21 mouse cellular contexts compared by ENCODE assay signal in genomic region chr3:6228685-6229084, GRCm38 (mm10).
DNase-seq lines count a peak whose midpoint lies in the region; ATAC-seq lines count a peak whose summit lies in the region.
"Had no signal": no experiment of that assay in that cellular context is flagged by ENCODE, and none has a peak within 500 bp of the region (broad histone marks: within the 10 kb centered on the region; RNA-seq: fewer than 3 reads in every experiment).

No protein-coding gene starts in this region.

- H3K4me2 ChIP-seq in limb, embryonic 11.5 days (ENCODE audit: low read depth, severe bottlenecking) = no peak overlapping the region
- H3K4me2 ChIP-seq: embryonic facial prominence, embryonic 13.5 days; forebrain, embryonic 13.5 days; hindbrain, embryonic 13.5 days; intestine, embryonic 15.5 days had no signal

- ATAC-seq in limb, embryonic 11.5 days (ENCODE audit: insufficient number of reproducible peaks, low FRiP score, low TSS enrichment, low read depth) = peak; percentile 72; the same call in 1 of the 2 replicates
- ATAC-seq: forebrain, embryonic 13.5 days; forebrain, postnatal 0 days; intestine, embryonic 15.5 days had no signal

- no peak overlapping the region for H3K27ac ChIP-seq in limb, embryonic 11.5 days (replicated peaks; ENCODE audit: low read depth, low read length)
- H3K27ac ChIP-seq: embryonic facial prominence, embryonic 13.5 days; forebrain, embryonic 13.5 days; gastrocnemius, adult 2 months; heart, embryonic 10.5 days; hindbrain, embryonic 13.5 days; intestine, embryonic 15.5 days had no signal

- no peaks in the 10 kb centered on the region for H3K4me1 ChIP-seq in limb, embryonic 11.5 days (ENCODE audit: control insufficient read depth, insufficient read depth, low read length)
- H3K4me1 ChIP-seq: embryonic facial prominence, embryonic 13.5 days; forebrain, embryonic 13.5 days; heart, embryonic 10.5 days; hindbrain, embryonic 13.5 days; intestine, embryonic 15.5 days had no signal

- DNase-seq in embryo, embryonic 10.5 days (ENCODE audit: low spot score) = peak; percentile 46
- DNase-seq in embryo, embryonic 11 days = peak; percentile 32
- DNase-seq in limb, embryonic 11.5 days (ENCODE audit: low spot score) = peak; percentile 28
- peak; percentile 47 for DNase-seq in mesoderm, embryonic 11.5 days (ENCODE audit: low read depth, low spot score)
- DNase-seq in right cerebral cortex, adult 2 months (ENCODE audit: low spot score in 2 of 2) = no peak
- DNase-seq in heart, adult 11 months = no peak
- DNase-seq: adrenal gland, adult 8-10 months; adrenal gland, postnatal 36 days; cerebellum, adult 11 months; cerebellum, adult 8-10 months; cerebellum, postnatal 14 days; forebrain, postnatal 0 days; gastrocnemius, adult 2 months; gastrocnemius, postnatal 25 days; heart, postnatal 10 days; heart, postnatal 4 days had no signal

- no peaks in the 10 kb centered on the region for H3K9me3 ChIP-seq in limb, embryonic 11.5 days (ENCODE audit: control insufficient read depth, low read length)
- H3K9me3 ChIP-seq: embryonic facial prominence, embryonic 13.5 days; forebrain, embryonic 13.5 days; heart, embryonic 10.5 days; hindbrain, embryonic 13.5 days; intestine, embryonic 15.5 days had no signal

- 26% methylated on average over 1 of the region's 1 CpGs for WGBS in limb, embryonic 11.5 days

- H3K4me3 ChIP-seq in limb, embryonic 11.5 days (ENCODE audit: low read depth, low read length) = no peak overlapping the region
- H3K4me3 ChIP-seq: embryonic facial prominence, embryonic 13.5 days; forebrain, embryonic 13.5 days; gastrocnemius, adult 2 months; heart, embryonic 10.5 days; hindbrain, embryonic 13.5 days; intestine, embryonic 15.5 days had no signal

- H3K9ac ChIP-seq in limb, embryonic 11.5 days (ENCODE audit: low read length) = no peak overlapping the region
- H3K9ac ChIP-seq: embryonic facial prominence, embryonic 13.5 days; forebrain, embryonic 13.5 days; forebrain, postnatal 0 days; hindbrain, embryonic 13.5 days; intestine, embryonic 15.5 days had no signal

- H3K36me3 ChIP-seq in limb, embryonic 11.5 days (ENCODE audit: control insufficient read depth, insufficient read depth, low read length) = no peaks in the 10 kb centered on the region
- H3K36me3 ChIP-seq: embryonic facial prominence, embryonic 13.5 days; heart, embryonic 10.5 days; hindbrain, embryonic 13.5 days; intestine, embryonic 15.5 days had no signal

- H3K27me3 ChIP-seq in limb, embryonic 11.5 days (ENCODE audit: control insufficient read depth, insufficient read depth, low read length) = no peaks in the 10 kb centered on the region
- H3K27me3 ChIP-seq: embryonic facial prominence, embryonic 13.5 days; forebrain, embryonic 13.5 days; hindbrain, embryonic 13.5 days; intestine, embryonic 15.5 days had no signal

Comparison
In these comparisons a context has a peak if more than half of its experiments do, and no peak if none do; other contexts are left out.
1. DNase-seq: peak in embryo, embryonic 10.5 days (single experiment), embryo, embryonic 11 days (single experiment), limb, embryonic 11.5 days (single experiment) and mesoderm, embryonic 11.5 days (single experiment); none in right cerebral cortex, adult 2 months (0 of 2) and heart, adult 11 months (single experiment).